Mouse (Mus musculus) cerebellum, adult 18-20 months (tissue): ENCODE results near the gene Tle2.
A peak's percentile ranks its signal among the peaks of the same experiment; 100 is the strongest.

ENCODE experiments used
- DNase-seq, 2 experiments: peaks; one replicate each; pipeline ENCODE4 v3.0.0; 2021

Tle2 gene

GRCm38 (mm10) chr10:81575208-81575631 lies 859 bp downstream of the Tle2 start:
- DNase-seq: peak; percentile 69 to 80

- peak; percentile 65 to 69 for DNase-seq
Measured at GRCm38 (mm10) chr10:81575695-81576094, 1.3 kb downstream of the Tle2 start.

GRCm38 (mm10) chr10:81579967-81580366 lies 5.6 kb downstream of the Tle2 start:
- peak in 1 of 2 experiments; percentile 58 for DNase-seq

DNA sequence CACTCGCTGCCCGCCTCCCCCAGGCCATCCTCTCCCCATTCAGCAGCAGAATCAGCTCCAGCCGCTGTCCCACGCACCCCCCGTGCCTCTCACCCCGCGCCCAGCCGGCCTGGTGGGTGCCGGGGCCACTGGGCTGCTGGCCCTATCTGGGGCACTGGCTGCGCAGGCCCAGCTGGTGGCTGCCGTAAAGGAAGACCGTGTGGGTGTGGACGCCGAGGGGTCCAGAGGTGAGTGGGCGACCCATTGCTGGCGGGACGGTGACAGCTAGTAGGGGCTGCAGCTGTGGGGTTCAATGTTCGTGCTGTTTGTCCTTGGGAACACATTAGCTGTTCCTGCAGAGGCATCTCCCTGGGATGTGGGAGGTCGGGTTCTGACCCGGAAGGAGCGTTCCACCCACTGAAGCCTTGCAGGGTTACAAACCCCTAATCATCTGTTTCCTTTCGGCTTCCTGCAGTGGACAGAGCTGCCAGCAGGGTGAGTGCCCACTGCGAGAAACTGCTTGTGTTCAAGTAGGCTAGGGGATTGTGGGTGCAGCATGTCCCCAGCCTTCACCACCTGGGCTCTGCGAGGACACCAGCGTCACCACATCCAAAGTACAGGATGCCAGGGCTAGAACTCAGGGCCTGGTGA lies 6.2 kb downstream of the Tle2 start:
- no peak for DNase-seq

DNA sequence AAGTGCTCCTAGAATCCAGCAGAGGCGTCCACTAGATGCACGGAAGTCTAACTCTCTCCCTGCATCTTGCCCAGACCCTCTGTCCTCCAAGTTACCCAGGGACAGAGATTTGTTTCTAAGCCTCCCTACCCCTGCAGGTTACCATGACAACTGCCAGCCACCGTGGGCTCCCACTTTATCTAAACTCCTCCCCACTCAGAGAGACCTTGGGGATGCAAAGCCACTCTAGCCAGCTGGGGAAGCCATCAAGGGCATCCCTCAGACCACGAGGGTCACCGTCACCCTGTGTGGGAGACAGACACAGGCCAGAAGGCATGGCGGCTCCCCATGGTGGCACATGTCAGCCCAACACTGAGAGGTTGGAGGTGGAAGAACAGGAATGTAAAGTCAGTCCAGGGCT lies 9.0 kb downstream of the Tle2 start:
- no peak for DNase-seq

GRCm38 (mm10) chr10:81588739-81589138 lies 14.4 kb downstream of the Tle2 start:
- no peak for DNase-seq

GRCm38 (mm10) chr10:81591846-81592245 lies 17.5 kb downstream of the Tle2 start:
- peak in 1 of 2 experiments; percentile 54 for DNase-seq

GRCm38 (mm10) chr10:81592631-81593030 lies 18.3 kb downstream of the Tle2 start:
- DNase-seq: peak in 1 of 2 experiments; percentile 21

- DNase-seq: peak in 1 of 2 experiments; percentile 41
Measured at GRCm38 (mm10) chr10:81593223-81593622, 18.9 kb downstream of the Tle2 start.

DNA sequence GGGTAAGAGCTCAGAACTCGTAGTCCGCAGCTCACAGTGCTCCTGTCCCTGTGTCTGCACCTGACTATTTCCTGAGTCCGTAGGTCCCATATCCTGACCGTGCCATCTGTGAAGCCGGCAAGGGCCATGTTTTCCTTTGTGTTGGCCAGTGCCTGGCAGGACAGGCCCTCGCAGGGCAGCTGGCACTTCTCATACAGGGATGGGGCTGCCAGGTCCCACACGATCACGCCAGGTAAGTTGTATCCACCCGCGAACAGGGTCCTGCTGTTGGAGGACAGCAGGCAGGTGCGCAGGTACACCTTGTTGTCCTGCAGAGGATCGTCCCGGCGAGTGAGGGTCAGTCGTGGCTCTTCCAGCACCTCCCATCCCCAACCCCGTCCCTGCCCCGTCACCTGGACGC lies 19.6 kb downstream of the Tle2 start:
- DNase-seq: peak; percentile 65 to 75

DNA sequence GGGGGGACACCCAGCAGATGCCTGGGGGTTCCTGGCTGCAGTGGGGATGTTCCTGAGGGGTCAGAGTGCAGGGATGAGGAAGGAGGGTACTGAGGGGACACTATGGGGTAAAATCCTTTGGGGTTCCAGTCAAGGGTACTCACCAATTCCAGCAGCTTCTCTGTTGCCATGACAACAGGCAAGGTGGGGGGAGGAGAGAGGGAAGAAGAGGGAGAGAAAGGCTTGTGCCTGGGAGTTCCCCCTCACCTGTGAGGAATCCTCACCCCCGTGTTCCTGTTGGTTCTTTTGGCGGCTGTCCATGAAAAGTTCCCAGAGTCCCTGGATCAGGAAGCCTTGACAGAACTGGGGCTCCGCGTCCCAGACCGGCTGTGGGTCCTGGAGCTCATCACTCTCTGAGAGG lies 21.2 kb downstream of the Tle2 start:
- DNase-seq: peak in 1 of 2 experiments; percentile 27

DNA sequence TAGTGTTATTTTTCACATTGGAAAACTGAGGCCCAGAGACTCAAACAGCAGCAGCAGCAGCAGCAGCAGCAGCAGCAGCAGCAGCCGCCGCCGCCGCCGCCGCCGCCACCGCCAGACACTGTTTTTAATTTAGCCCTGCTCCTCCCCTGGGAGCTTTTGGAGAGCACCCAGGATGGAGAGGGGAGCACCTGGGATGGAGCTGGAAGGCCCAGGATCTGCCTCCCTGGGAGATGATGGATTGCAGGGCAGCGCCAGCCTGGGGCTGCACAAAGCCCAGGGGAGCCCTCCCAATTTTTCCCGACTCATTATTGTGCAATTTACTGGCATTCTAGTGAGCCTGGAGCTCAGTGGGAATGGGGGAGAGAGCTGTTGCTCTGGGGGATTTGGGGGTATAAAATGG lies 22.2 kb downstream of the Tle2 start:
- peak in 1 of 2 experiments; percentile 7 for DNase-seq

- DNase-seq: peak in 1 of 2 experiments; percentile 19
Measured at GRCm38 (mm10) chr10:81597137-81597950, 23.0 kb downstream of the Tle2 start.

- DNase-seq: peak in 1 of 2 experiments; percentile 5
Measured at GRCm38 (mm10) chr10:81598342-81598741, 24.0 kb downstream of the Tle2 start.

GRCm38 (mm10) chr10:81598871-81599270 lies 24.5 kb downstream of the Tle2 start:
- peak in 1 of 2 experiments; percentile 9 for DNase-seq

GRCm38 (mm10) chr10:81599630-81600029 lies 25.3 kb downstream of the Tle2 start:
- DNase-seq: peak in 1 of 2 experiments; percentile 4

- DNase-seq: peak in 1 of 2 experiments; percentile 8
Measured at GRCm38 (mm10) chr10:81600096-81600495, 25.7 kb downstream of the Tle2 start.

DNA sequence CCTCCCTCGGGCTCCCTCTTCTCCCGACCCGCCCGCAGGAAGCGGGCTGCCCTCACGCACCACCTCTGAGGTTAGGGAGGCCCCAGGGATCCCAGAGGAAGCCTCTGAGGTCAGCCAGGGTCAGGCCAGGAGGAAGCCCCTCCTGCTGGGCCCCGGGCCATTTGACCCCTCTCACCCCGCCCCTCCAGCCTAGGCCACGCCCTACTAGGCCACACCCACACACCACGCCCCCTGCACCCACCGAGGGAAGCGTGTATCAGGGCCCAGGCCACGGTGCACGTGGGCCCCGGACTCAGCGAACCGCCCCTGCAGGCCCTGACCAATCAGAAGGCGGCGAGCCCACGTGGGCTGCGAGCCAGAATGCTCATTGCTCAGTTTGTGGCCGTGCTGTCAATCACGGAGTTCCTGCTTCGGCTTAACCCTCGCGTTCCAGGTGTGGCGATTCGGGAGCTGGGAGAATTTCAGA lies 26.4 kb downstream of the Tle2 start, which contains the start of gene Tle6:
Gene Tle6 (minus strand): TSS at position 336 of the 466 bp plus-strand sequence.
- peak; percentile 93 for DNase-seq

DNA sequence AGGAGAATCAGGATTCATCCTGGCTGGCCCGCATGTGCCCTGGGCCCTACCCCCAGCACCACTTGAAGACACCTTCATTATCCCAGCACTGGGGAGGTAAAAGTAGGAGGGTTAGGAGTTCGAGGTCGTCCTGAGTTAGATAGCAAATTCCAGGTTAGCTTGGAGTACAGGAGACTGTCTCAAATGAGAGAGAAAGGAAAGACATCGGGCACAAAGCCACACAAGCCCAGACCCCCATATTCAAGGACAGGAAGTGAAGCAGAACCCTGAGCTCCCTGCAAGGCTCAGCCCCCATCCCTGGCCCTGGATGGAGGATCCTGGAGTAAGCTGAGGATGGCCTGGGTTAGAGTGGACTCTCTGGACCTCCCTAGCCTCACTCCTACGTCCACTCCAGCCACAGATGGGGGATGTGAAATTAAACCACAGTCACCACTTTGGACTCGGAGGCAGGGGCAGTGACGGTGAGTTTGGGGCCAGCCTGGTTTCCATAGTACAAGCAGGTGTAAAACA lies 27.1 kb downstream of the Tle2 start:
- peak in 1 of 2 experiments; percentile 36 for DNase-seq

DNA sequence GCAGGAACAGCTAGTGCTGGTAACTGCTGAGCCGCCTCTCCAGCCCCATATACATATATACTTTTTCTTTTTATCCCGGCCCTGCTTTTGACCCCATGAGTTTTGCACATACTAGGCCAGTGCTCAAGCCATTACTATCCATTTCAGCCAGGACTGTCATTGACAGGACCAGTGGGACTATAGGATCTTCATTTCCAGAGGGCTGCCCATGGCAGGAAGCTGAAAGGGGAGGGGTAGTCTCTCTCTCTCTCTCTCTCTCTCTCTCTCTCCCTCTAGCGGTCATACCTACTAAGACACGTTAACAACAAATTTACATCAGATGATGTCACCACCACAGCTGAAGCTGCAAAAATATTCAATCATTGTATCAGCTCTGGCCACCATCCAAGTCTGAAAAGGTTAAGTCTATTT lies 28.4 kb downstream of the Tle2 start:
- DNase-seq: peak; percentile 56 to 61

GRCm38 (mm10) chr10:81604019-81604967 lies 29.9 kb downstream of the Tle2 start:
- peak in 1 of 2 experiments; percentile 44 for DNase-seq

GRCm38 (mm10) chr10:81604968-81605665 lies 30.8 kb downstream of the Tle2 start:
- peak; percentile 88 to 92 for DNase-seq
